Mouse (Mus musculus): ENCODE measurements around the gene Rpap2. TPM values are rescaled to one million over a fixed set of nuclear protein-coding genes. Genes with fewer than 3 reads are reported as not detected.

Gene Rpap2
- total and polyA plus RNA-seq, 2 experiments from 2014 or later: 11.1 to 12.9 TPM

DNA sequence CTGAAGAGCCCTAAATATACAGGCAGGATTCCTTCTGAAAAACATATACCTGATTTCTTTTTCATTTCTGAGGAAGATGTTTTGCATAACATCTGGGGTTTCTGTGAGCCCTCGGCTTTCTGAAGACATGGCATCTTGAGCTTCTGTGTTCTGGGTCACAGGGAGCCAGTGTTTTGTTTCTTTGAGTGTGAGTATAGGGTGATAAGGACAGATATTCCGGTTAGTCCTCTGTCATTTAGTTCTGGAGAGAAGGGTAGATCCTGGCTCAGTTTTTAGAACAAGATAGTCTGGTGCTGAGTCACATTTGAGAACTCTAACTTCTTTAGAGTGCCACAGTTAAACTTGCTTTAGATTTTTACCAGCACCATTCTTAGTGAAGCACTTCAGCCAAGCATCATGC is 52.5 kb downstream of the Rpap2 start:
- no peak overlapping the region for H3K4me3 ChIP-seq (ENCODE audit: low read depth, low read length)

GRCm38 (mm10) chr5:107650427-107650826 is 53.3 kb downstream of the Rpap2 start:
- no peaks in the 10 kb centered on the region for H3K36me3 ChIP-seq (replicated peaks; ENCODE audit: control insufficient read depth, insufficient read depth, low read length)
- DNase-seq (ENCODE audit: low spot score) (no peak), ATAC-seq (ENCODE audit: insufficient read depth, low read depth) (no peak)
- H3K4me3 ChIP-seq (ENCODE audit: low read depth, low read length): no peak overlapping the region
- H3K9ac ChIP-seq (replicated peaks; ENCODE audit: low read depth, low read length): no peak overlapping the region
- WGBS: 88% methylated on average over 1 of the region's 1 CpGs
- no peak overlapping the region for H3K27ac ChIP-seq (ENCODE audit: low read depth)
- no peak overlapping the region for H3K4me2 ChIP-seq (ENCODE audit: low read depth, low read length)
- H3K9me3 ChIP-seq (replicated peaks; ENCODE audit: control insufficient read depth, low read length): no peaks in the 10 kb centered on the region
- TF ChIP-seq EP300 (IDR thresholded peaks at IDR 0.05; ENCODE audit: low read depth) (no peak), CTCF (IDR thresholded peaks at IDR 0.05; ENCODE audit: low read depth) (no peak)
- no peaks in the 10 kb centered on the region for H3K4me1 ChIP-seq (ENCODE audit: control insufficient read depth, insufficient read depth)
- H3K27me3 ChIP-seq (ENCODE audit: control insufficient read depth, insufficient read depth, low read length): no peaks in the 10 kb centered on the region

More for the DNA sequence above, 52.5 kb downstream of the Rpap2 start:
- no peaks in the 10 kb centered on the region for H3K9me3 ChIP-seq (replicated peaks; ENCODE audit: control insufficient read depth, low read length)
- H3K9ac ChIP-seq (replicated peaks; ENCODE audit: low read depth, low read length): no peak overlapping the region
- H3K4me2 ChIP-seq (ENCODE audit: low read depth, low read length): no peak overlapping the region
- no peaks in the 10 kb centered on the region for H3K4me1 ChIP-seq (ENCODE audit: control insufficient read depth, insufficient read depth)
- no peak overlapping the region for H3K27ac ChIP-seq (ENCODE audit: low read depth)
- DNase-seq (ENCODE audit: low spot score) (no peak), ATAC-seq (ENCODE audit: insufficient read depth, low read depth) (no peak)
- no peak for TF ChIP-seq CTCF (IDR thresholded peaks at IDR 0.05; ENCODE audit: low read depth)
- H3K36me3 ChIP-seq (replicated peaks; ENCODE audit: control insufficient read depth, insufficient read depth, low read length): no peaks in the 10 kb centered on the region
- 75% methylated on average over 2 of the region's 2 CpGs for WGBS
- no peaks in the 10 kb centered on the region for H3K27me3 ChIP-seq (ENCODE audit: control insufficient read depth, insufficient read depth, low read length)

- no peak overlapping the region for H3K4me3 ChIP-seq (ENCODE audit: low read depth, low read length)
- TF ChIP-seq CTCF (IDR thresholded peaks at IDR 0.05; ENCODE audit: low read depth) (no peak), EP300 (IDR thresholded peaks at IDR 0.05; ENCODE audit: low read depth) (no peak)
- H3K36me3 ChIP-seq (replicated peaks; ENCODE audit: control insufficient read depth, insufficient read depth, low read length): no peaks in the 10 kb centered on the region
- DNase-seq (ENCODE audit: low spot score) (no peak), ATAC-seq (ENCODE audit: insufficient read depth, low read depth) (no peak)
- WGBS: 73% methylated on average over 4 of the region's 4 CpGs
- no peaks in the 10 kb centered on the region for H3K9me3 ChIP-seq (replicated peaks; ENCODE audit: control insufficient read depth, low read length)
- no peak overlapping the region for H3K9ac ChIP-seq (replicated peaks; ENCODE audit: low read depth, low read length)
- no peaks in the 10 kb centered on the region for H3K27me3 ChIP-seq (ENCODE audit: control insufficient read depth, insufficient read depth, low read length)
- H3K4me2 ChIP-seq (ENCODE audit: low read depth, low read length): no peak overlapping the region
- no peaks in the 10 kb centered on the region for H3K4me1 ChIP-seq (ENCODE audit: control insufficient read depth, insufficient read depth)
- H3K27ac ChIP-seq (ENCODE audit: low read depth): no peak overlapping the region
Measured at GRCm38 (mm10) chr5:107652055-107652660, 55.0 kb downstream of the Rpap2 start.

DNA sequence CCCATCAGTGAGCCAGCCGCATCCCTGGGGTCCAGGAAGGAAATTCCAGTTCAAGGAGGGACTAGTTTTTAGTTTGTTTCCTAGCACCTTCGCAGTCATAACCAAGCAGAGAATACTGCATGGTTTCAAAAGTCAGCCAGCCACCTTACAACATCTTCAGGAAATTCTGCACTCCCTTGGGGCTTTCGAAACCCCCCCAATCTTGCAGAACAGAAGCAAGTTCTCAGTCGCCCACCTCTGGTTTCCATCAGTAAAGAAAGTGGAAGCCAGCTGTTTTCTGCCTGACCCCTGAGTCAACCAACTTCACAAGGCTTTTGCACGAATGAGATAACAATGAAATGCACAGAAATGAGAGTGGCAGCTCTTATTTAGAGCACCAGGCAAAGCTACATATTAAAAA is 81.2 kb downstream of the Rpap2 start:
- WGBS: 49% methylated on average over 5 of the region's 5 CpGs
- H3K4me1 ChIP-seq (ENCODE audit: control insufficient read depth, insufficient read depth): no peaks in the 10 kb centered on the region
- H3K9ac ChIP-seq (replicated peaks; ENCODE audit: low read depth, low read length): no peak overlapping the region
- ATAC-seq (ENCODE audit: insufficient read depth, low read depth): no peak
- no peak for DNase-seq (ENCODE audit: low spot score)
- H3K9me3 ChIP-seq (replicated peaks; ENCODE audit: control insufficient read depth, low read length): no peaks in the 10 kb centered on the region
- no peak overlapping the region for H3K27ac ChIP-seq (ENCODE audit: low read depth)
- no peaks in the 10 kb centered on the region for H3K27me3 ChIP-seq (ENCODE audit: control insufficient read depth, insufficient read depth, low read length)
- TF ChIP-seq CTCF (IDR thresholded peaks at IDR 0.05; ENCODE audit: low read depth) (no peak), EP300 (IDR thresholded peaks at IDR 0.05; ENCODE audit: low read depth) (no peak)
- H3K4me3 ChIP-seq (ENCODE audit: low read depth, low read length): no peak overlapping the region
- H3K4me2 ChIP-seq (ENCODE audit: low read depth, low read length): no peak overlapping the region
- H3K36me3 ChIP-seq (replicated peaks; ENCODE audit: control insufficient read depth, insufficient read depth, low read length): no peaks in the 10 kb centered on the region

DNA sequence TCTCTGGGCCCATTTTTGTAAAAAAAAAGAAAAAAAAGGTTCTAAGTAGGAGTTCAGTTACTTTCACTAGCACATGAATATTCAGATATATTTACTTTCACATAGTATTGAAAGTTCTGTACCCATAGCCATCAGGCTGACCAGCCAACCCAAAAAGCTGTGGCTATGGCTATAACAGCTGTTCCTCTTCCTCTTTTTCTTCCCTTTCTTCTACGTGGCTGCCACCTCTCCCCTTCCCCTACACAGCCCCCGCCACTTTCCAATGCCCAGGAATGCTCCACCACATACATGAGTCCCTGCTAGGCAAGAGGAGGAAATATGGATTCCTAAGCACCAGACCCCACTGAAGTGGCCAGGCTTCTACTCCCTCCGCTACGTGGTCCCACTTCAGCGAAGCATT is 84.1 kb downstream of the Rpap2 start:
- no peak overlapping the region for H3K4me2 ChIP-seq (ENCODE audit: low read depth, low read length)
- no peak overlapping the region for H3K4me3 ChIP-seq (ENCODE audit: low read depth, low read length)
- WGBS: 81% methylated on average over 5 of the region's 5 CpGs
- no peak for ATAC-seq (ENCODE audit: insufficient read depth, low read depth)
- H3K4me1 ChIP-seq (ENCODE audit: control insufficient read depth, insufficient read depth): no peaks in the 10 kb centered on the region
- TF ChIP-seq CTCF (IDR thresholded peaks at IDR 0.05; ENCODE audit: low read depth): no peak
- TF ChIP-seq EP300 (IDR thresholded peaks at IDR 0.05; ENCODE audit: low read depth): no peak
- DNase-seq (ENCODE audit: low spot score): no peak
- H3K9me3 ChIP-seq (replicated peaks; ENCODE audit: control insufficient read depth, low read length): no peaks in the 10 kb centered on the region
- no peak overlapping the region for H3K9ac ChIP-seq (replicated peaks; ENCODE audit: low read depth, low read length)
- no peak overlapping the region for H3K27ac ChIP-seq (ENCODE audit: low read depth)
- H3K36me3 ChIP-seq (replicated peaks; ENCODE audit: control insufficient read depth, insufficient read depth, low read length): no peaks in the 10 kb centered on the region
- no peaks in the 10 kb centered on the region for H3K27me3 ChIP-seq (ENCODE audit: control insufficient read depth, insufficient read depth, low read length)

GRCm38 (mm10) chr5:107684380-107684779 is 87.2 kb downstream of the Rpap2 start:
- no peak overlapping the region for H3K4me3 ChIP-seq (ENCODE audit: low read depth, low read length)
- TF ChIP-seq EP300 (IDR thresholded peaks at IDR 0.05; ENCODE audit: low read depth) (no peak), CTCF (IDR thresholded peaks at IDR 0.05; ENCODE audit: low read depth) (peak; percentile 31)
- WGBS: 64% methylated on average over 2 of the region's 2 CpGs
- H3K4me1 ChIP-seq (ENCODE audit: control insufficient read depth, insufficient read depth): no peaks in the 10 kb centered on the region
- no peak overlapping the region for H3K27ac ChIP-seq (ENCODE audit: low read depth)
- H3K9ac ChIP-seq (replicated peaks; ENCODE audit: low read depth, low read length): no peak overlapping the region
- H3K9me3 ChIP-seq (replicated peaks; ENCODE audit: control insufficient read depth, low read length): no peaks in the 10 kb centered on the region
- ATAC-seq (ENCODE audit: insufficient read depth, low read depth) (no peak), DNase-seq (ENCODE audit: low spot score) (no peak)
- H3K36me3 ChIP-seq (replicated peaks; ENCODE audit: control insufficient read depth, insufficient read depth, low read length): no peaks in the 10 kb centered on the region
- H3K27me3 ChIP-seq (ENCODE audit: control insufficient read depth, insufficient read depth, low read length): peaks cover 7% of the 10 kb centered on the region
- no peak overlapping the region for H3K4me2 ChIP-seq (ENCODE audit: low read depth, low read length)

Measured in heart, postnatal 0 days (tissue).